Mouse (Mus musculus) heart, embryonic 12.5 days (tissue): ENCODE data around the gene Gm37240. TPM values are rescaled to one million over a fixed set of nuclear protein-coding genes. Genes with fewer than 3 reads are reported as not detected.

Source experiments
- ATAC-seq: fragments of 200-750 bp; cut with Nextera tagmentation; 2 replicates; pipeline ENCODE4 v1.8.0; 2017; ENCODE audit warnings: moderate TSS enrichment, moderate library complexity; ENCODE audit not compliant: insufficient number of reproducible peaks, low FRiP score
- H3K27ac ChIP-seq: fragments of 300-500 bp; sonication (generic); 2 replicates; pipeline ENCODE4 v1.5.1; 2016; ENCODE audit warnings: mild to moderate bottlenecking, moderate library complexity; ENCODE audit not compliant: poor library complexity, severe bottlenecking
- H3K27me3 ChIP-seq: fragments of 300-500 bp; sonication (generic); replicated peaks from 2 replicates; pipeline ENCODE4 v1.6.1; 2016; ENCODE audit warnings: mild to moderate bottlenecking, moderate library complexity
- H3K36me3 ChIP-seq: fragments of 300-500 bp; sonication (generic); 2 replicates; pipeline ENCODE4 v1.6.1; 2016; ENCODE audit warnings: mild to moderate bottlenecking, moderate library complexity
- H3K4me1 ChIP-seq: fragments of 300-500 bp; sonication (generic); replicated peaks from 2 replicates; pipeline ENCODE4 v1.6.1; 2016; ENCODE audit warnings: mild to moderate bottlenecking
- H3K4me2 ChIP-seq: fragments of 300-500 bp; sonication (generic); 2 replicates; pipeline ENCODE4 v1.6.1; 2016; ENCODE audit warnings: mild to moderate bottlenecking, moderate library complexity
- H3K4me3 ChIP-seq: fragments of 300-500 bp; sonication (generic); 2 replicates; pipeline ENCODE4 v1.5.1; 2016; ENCODE audit warnings: mild to moderate bottlenecking
- H3K9ac ChIP-seq: fragments of 300-500 bp; sonication (generic); 2 replicates; pipeline ENCODE4 v1.6.1; 2016; ENCODE audit warnings: mild to moderate bottlenecking, moderate library complexity
- H3K9me3 ChIP-seq: fragments of 300-500 bp; sonication (generic); replicated peaks from 2 replicates; pipeline ENCODE4 v1.6.1; 2016; ENCODE audit warnings: mild to moderate bottlenecking, moderate library complexity
- WGBS: fragments of 180-500 bp; shearing (Covaris S2); methylation state at CpG from one replicate; pipeline ENCODE4 v1.1.7; 2016; 5-methylcytosine and 5-hydroxymethylcytosine counted together
- polyA plus RNA-seq: library from polyadenylated mRNA; unstranded; fragments of >200 nt; fragmentation: Nextera tagmentation; extraction: Ambion mirVana; gene quantifications from 2 replicates; pipeline ENCODE4 v1.2.1, GENCODE M21; 2016

Gm37240 gene
- polyA plus RNA-seq, 1 experiment from 2014 or later, result 4.6 TPM

DNA sequence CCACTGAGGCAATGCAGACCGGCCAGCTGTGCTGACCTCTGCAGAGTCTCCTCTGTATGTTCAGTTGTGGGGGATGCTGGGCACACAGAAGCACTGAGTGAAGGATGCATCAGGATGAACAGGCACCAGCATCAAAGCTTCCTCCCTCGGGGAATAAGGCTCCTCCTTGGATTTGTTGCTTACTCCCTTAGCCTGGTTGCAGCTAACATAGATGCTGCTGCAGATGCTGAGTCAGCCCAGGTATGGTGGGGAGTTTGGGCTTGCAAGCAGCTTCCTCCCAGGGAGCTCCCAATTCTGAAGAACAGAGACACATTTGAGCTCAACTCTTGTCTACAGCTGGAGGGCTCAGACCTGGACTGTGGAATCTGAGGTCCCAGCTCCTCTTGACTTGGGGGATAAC is 863.1 kb downstream of the Gm37240 start:
- 64% methylated on average over 2 of the region's 2 CpGs for WGBS
- no peaks in the 10 kb centered on the region for H3K36me3 ChIP-seq
- no peak overlapping the region for H3K9ac ChIP-seq
- no peak overlapping the region for H3K4me3 ChIP-seq
- H3K27me3 ChIP-seq, result no peaks in the 10 kb centered on the region
- peaks cover 3% of the 10 kb centered on the region; the same call in 1 of the 2 replicates for H3K9me3 ChIP-seq
- H3K4me2 ChIP-seq, result no peak overlapping the region
- H3K27ac ChIP-seq, result no peak overlapping the region
- H3K4me1 ChIP-seq, result no peaks in the 10 kb centered on the region; the same call in 1 of the 2 replicates
- no peak for ATAC-seq

DNA sequence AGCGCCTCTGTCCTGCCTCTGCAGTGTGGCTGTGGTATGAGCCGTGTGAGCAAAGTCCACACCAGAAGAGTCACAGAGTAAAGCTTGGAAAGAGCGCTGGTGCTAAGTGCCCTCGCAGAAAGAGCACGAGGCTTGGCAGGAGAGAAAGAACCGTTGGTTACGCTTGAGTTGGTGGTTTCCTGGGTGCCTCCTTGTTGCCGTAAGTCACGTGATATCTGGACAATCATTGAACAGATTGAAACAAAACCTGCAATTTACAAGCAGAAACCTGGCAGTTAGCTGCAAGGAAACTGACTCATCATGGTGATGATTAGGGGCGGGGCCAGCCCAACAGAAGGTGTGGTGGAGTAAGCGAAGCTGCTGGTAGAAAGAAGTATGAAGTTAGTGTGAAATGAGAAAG is 864.5 kb downstream of the Gm37240 start:
- Histone ChIP-seq H3K9me3 (peaks cover 3% of the 10 kb centered on the region; the same call in 1 of the 2 replicates), H3K9ac (no peak overlapping the region), H3K4me3 (no peak overlapping the region), H3K27me3 (no peaks in the 10 kb centered on the region), H3K4me1 (no peaks in the 10 kb centered on the region; the same call in 1 of the 2 replicates), H3K36me3 (no peaks in the 10 kb centered on the region), H3K27ac (no peak overlapping the region), H3K4me2 (no peak overlapping the region)
- WGBS, result 70% methylated on average over 11 of the region's 11 CpGs
- no peak for ATAC-seq

DNA sequence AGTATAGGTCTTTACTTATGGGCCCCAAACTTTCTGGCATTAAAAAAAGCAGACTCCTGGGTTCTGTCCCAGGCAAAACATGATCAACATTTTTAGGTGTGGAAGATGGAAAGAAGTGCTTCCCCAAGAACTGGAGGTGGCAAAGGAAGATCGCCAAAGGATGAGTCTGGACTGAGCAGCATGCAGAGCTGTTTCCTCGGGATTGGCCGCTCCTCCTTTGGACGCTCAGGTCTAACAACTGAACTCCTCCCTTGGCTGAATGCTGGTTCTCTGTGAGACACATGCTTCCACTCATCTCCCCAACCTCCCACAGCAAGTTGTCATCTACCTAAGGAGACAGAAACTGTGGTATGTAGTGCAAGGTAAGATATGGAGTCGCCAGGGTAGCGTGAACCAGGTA is 865.5 kb downstream of the Gm37240 start:
- Histone ChIP-seq H3K4me3 (no peak overlapping the region), H3K9ac (no peak overlapping the region), H3K4me2 (no peak overlapping the region), H3K27ac (no peak overlapping the region), H3K4me1 (no peaks in the 10 kb centered on the region; the same call in 1 of the 2 replicates), H3K36me3 (no peaks in the 10 kb centered on the region), H3K9me3 (peaks cover 3% of the 10 kb centered on the region; the same call in 1 of the 2 replicates), H3K27me3 (no peaks in the 10 kb centered on the region)
- no peak for ATAC-seq
- 87% methylated on average over 6 of the region's 6 CpGs for WGBS

DNA sequence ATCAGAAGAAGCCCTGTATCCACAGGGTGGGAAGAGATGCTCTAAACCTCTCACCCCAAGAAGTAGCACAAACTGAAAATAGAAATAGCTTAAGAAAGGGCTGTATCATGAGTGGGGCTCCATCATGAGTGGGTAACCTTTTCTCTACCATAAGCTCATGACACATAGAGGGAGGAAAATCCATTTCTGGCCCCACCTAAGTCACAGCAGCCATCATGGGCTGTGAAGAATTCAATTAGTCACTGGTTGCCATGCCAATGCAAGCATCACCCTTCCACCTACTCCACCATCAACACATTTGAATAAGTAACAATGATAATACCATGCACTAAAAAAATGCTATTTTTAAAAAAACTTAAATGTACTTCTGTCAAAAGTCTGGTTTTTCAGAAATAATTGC is 867.2 kb downstream of the Gm37240 start:
- H3K4me2 ChIP-seq, result no peak overlapping the region
- H3K4me1 ChIP-seq, result peaks cover 6% of the 10 kb centered on the region
- no peak for ATAC-seq
- H3K27me3 ChIP-seq, result no peaks in the 10 kb centered on the region
- no peaks in the 10 kb centered on the region for H3K9me3 ChIP-seq
- no peak overlapping the region for H3K4me3 ChIP-seq
- H3K9ac ChIP-seq, result no peak overlapping the region
- H3K36me3 ChIP-seq, result no peaks in the 10 kb centered on the region
- no peak overlapping the region for H3K27ac ChIP-seq

DNA sequence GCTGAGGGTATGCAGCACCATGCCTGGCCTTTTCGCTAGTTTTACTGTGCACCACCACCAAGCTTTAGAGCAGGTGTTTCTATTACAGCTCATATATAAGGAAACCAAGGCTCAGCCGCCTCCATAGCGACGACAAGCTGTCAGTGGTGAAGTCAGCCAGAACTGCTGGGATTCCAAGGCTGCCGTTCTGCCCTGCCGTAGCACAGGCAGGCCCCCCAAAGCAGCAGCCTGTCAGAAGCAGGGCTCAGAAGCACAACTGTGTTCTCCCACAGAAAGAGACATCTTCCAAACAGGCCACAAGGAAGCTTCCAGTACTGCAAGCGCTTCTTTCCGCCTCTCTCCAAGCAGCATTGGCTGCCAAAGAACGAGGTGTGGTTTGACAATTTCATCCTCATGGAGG is 871.7 kb downstream of the Gm37240 start:
- H3K27ac ChIP-seq, result no peak overlapping the region
- peak overlapping the region; percentile 24; the same call in 1 of the 2 replicates for H3K4me2 ChIP-seq
- H3K9ac ChIP-seq, result no peak overlapping the region
- WGBS, result 29% methylated on average over 9 of the region's 9 CpGs
- no peaks in the 10 kb centered on the region for H3K36me3 ChIP-seq
- ATAC-seq, result no peak
- no peaks in the 10 kb centered on the region for H3K9me3 ChIP-seq
- no peaks in the 10 kb centered on the region for H3K27me3 ChIP-seq
- H3K4me3 ChIP-seq, result no peak overlapping the region
- peaks cover 6% of the 10 kb centered on the region for H3K4me1 ChIP-seq

DNA sequence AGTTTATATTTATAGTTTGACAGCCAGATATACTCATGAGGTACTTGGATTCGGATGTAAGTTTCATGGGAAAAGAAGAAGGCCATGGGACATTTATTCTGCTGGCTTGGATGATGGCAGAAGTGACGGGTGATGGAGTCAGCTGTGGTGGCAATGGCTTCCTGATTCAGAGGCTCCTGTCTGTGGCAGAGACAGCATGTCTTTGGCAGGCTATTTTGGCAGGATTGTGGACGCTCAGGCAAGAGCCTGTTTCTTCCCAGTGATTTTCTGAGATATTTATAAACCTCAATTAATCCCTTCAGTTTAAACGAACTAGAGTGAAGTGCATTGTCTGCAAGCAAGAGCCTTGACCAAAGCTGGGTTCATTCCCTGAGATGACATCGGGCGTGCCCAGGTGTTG is 874.4 kb downstream of the Gm37240 start:
- Histone ChIP-seq H3K36me3 (no peaks in the 10 kb centered on the region), H3K27ac (no peak overlapping the region), H3K4me1 (peaks cover 9% of the 10 kb centered on the region), H3K4me3 (no peak overlapping the region), H3K4me2 (no peak overlapping the region), H3K9me3 (no peaks in the 10 kb centered on the region), H3K27me3 (no peaks in the 10 kb centered on the region), H3K9ac (no peak overlapping the region)
- ATAC-seq, result no peak
- 84% methylated on average over 6 of the region's 6 CpGs for WGBS

DNA sequence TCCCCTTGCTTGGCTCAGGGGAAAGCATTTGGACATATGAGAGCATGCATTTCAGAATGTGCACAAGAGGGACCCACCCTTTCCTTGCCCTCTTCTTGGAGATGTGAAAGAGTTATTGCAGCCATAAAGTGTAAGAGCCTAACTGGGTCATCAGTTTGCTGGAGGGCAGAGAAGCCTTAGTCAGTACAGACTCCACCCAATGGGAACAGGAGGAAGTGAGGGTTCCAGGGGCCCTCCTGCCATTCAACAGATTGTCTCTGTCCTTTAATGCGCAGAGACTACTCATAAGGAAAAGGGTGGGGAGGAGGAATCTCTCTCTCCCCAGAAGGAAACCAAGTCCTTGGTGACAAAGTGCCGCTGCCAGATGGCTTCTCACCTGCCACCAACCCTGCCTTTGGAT is 882.1 kb downstream of the Gm37240 start:
- no peak for ATAC-seq
- no peak overlapping the region for H3K4me2 ChIP-seq
- H3K9me3 ChIP-seq, result no peaks in the 10 kb centered on the region
- H3K4me1 ChIP-seq, result 0 out of 2 replicates have a peak, but pooled peaks cover 4% of the 10 kb centered on the region
- no peak overlapping the region for H3K4me3 ChIP-seq
- H3K9ac ChIP-seq, result no peak overlapping the region
- H3K36me3 ChIP-seq, result no peaks in the 10 kb centered on the region
- WGBS, result 95% methylated on average over 2 of the region's 2 CpGs
- no peaks in the 10 kb centered on the region for H3K27me3 ChIP-seq
- H3K27ac ChIP-seq, result no peak overlapping the region

DNA sequence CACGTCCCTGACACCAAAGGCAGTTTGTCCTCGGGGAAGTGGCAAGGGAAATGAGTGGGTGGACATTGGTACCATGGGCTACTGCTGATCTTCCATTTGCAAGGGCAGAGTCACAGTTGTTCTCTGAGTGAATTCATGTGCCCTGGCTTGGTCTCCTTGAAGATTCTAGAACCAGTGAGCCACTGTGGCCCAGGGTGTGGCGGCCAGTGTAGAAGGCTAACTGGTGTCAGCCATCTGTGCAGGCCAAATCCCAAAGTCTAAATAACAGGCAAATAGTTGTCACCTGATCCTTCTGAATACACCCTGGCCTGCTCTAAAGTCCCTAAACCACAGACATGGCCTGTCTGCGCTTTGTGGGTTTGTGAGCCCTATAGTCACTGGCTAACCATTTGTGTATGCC is 898.4 kb downstream of the Gm37240 start:
- no peak overlapping the region for H3K9ac ChIP-seq
- no peaks in the 10 kb centered on the region for H3K27me3 ChIP-seq
- no peak overlapping the region for H3K4me2 ChIP-seq
- WGBS, result 84% methylated on average over 4 of the region's 4 CpGs
- no peak overlapping the region for H3K4me3 ChIP-seq
- H3K36me3 ChIP-seq, result no peaks in the 10 kb centered on the region
- no peak for ATAC-seq
- no peaks in the 10 kb centered on the region for H3K4me1 ChIP-seq
- H3K9me3 ChIP-seq, result no peaks in the 10 kb centered on the region; the same call in 1 of the 2 replicates
- no peak overlapping the region for H3K27ac ChIP-seq

DNA sequence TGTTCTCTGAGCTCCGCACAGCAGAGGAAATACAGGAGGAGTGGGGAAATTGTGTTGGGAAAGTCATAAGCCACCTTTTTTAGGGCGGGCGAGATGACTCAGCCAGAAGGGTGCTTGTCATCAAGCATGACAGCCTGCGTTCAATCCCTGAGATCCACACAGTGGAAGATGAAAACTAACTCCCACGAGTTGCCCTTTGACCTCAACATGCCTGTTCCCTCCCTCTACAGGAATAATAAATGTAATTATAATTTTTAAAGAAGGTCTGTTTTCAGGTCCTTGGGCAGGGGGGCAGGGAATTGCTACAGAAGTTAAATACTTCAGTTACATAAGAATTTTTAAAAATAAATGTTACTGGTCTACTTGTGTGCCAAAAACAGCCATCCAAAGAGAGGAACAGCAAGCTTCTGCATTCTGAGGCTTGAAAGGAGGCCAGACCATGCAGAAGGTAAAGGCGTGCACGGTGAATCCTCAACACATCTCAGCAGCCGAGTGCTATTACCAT is 902.1 kb downstream of the Gm37240 start:
- WGBS, result 82% methylated on average over 8 of the region's 8 CpGs
- no peak for ATAC-seq
- no peaks in the 10 kb centered on the region for H3K4me1 ChIP-seq
- no peaks in the 10 kb centered on the region for H3K27me3 ChIP-seq
- H3K9ac ChIP-seq, result no peak overlapping the region
- H3K27ac ChIP-seq, result no peak overlapping the region
- H3K4me3 ChIP-seq, result no peak overlapping the region
- H3K36me3 ChIP-seq, result peaks cover 1% of the 10 kb centered on the region
- H3K4me2 ChIP-seq, result no peak overlapping the region
- no peaks in the 10 kb centered on the region for H3K9me3 ChIP-seq

DNA sequence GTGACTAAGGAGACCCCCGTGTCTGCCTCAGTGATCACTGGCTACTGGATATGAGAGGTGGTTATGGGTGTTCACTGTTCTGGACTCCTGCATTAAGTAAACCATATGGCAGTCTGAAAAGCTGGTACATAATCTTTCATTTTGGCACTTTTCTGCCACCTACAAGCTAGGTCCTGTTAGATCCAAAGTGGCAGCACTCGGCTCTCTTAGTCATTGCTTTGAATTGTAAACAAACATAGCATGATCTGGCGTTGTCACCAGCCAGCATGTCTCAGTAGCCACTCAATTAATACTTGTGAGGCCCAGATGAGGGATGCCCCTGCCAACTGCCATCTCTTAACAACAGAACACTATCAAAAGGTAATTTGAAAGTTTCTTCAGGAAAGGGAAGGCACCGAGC is 904.6 kb downstream of the Gm37240 start:
- WGBS, result 65% methylated on average over 4 of the region's 4 CpGs
- no peaks in the 10 kb centered on the region for H3K27me3 ChIP-seq
- H3K4me3 ChIP-seq, result no peak overlapping the region
- H3K36me3 ChIP-seq, result peaks cover 10% of the 10 kb centered on the region
- no peaks in the 10 kb centered on the region for H3K4me1 ChIP-seq
- no peaks in the 10 kb centered on the region for H3K9me3 ChIP-seq
- no peak overlapping the region for H3K4me2 ChIP-seq
- no peak overlapping the region for H3K9ac ChIP-seq
- no peak overlapping the region for H3K27ac ChIP-seq
- ATAC-seq, result no peak

DNA sequence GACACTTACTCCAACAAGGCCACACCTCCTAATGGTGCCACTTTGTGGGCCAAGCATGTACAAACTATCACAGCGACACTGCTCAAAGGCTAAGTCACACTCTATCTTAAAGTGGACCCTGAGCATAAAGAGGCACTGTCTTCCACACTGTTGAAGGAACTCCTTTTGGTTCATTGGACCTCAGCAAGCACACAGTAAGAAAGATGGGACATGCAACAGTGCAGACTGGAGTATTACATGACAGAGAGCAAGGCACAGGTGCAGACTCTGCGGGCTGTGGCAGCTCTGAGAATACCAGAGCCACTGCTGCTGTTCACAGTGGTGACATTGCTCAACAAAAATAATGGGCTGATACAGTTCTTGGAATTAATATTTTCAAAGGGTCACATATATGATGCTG is 907.2 kb downstream of the Gm37240 start:
- Histone ChIP-seq H3K27ac (no peak overlapping the region), H3K9me3 (no peaks in the 10 kb centered on the region), H3K4me2 (no peak overlapping the region), H3K4me1 (no peaks in the 10 kb centered on the region), H3K27me3 (no peaks in the 10 kb centered on the region), H3K9ac (no peak overlapping the region), H3K4me3 (no peak overlapping the region), H3K36me3 (peaks cover 22% of the 10 kb centered on the region)
- WGBS, result 91% methylated on average over 2 of the region's 2 CpGs
- ATAC-seq, result no peak

DNA sequence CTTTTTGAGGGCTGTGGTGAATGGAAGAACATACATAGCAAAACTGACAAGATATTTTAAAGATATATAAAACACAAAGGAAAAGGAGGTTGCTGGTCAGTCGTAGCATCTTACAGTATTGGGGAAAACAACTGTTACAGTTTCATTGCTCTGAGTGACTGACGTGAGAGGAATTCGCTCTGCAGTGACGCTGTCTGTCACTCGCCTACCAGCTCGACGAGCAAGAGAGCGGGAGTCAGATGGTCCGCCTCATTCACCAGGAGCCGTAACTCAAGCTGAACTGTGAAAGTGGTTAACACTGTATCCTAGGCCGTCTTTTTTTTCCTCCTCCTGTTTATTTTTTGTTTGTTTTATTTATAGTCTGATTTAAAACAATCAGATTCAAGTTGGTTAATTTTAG is 908.6 kb downstream of the Gm37240 start:
- 75% methylated on average over 11 of the region's 11 CpGs for WGBS
- no peak overlapping the region for H3K27ac ChIP-seq
- no peaks in the 10 kb centered on the region for H3K27me3 ChIP-seq
- H3K4me1 ChIP-seq, result no peaks in the 10 kb centered on the region
- H3K4me2 ChIP-seq, result no peak overlapping the region
- no peak for ATAC-seq
- no peak overlapping the region for H3K9ac ChIP-seq
- no peak overlapping the region for H3K4me3 ChIP-seq
- H3K9me3 ChIP-seq, result no peaks in the 10 kb centered on the region
- peaks cover 27% of the 10 kb centered on the region for H3K36me3 ChIP-seq
